Mouse (Mus musculus) stomach, embryonic 14.5 days (tissue): ENCODE data around the gene Cldn6. TPM values are rescaled to one million over a fixed set of nuclear protein-coding genes. Genes with fewer than 3 reads are reported as not detected.

Experiments
- ATAC-seq: fragments of 200-750 bp; cut with Nextera tagmentation; 2 replicates; pipeline ENCODE4 v1.8.0; 2017; ENCODE audit warnings: low read depth, moderate TSS enrichment; ENCODE audit not compliant: insufficient number of reproducible peaks, insufficient read depth, low FRiP score
- H3K27ac ChIP-seq: fragments of 300-500 bp; sonication (generic); 2 replicates; pipeline ENCODE4 v1.5.1; 2014; ENCODE audit warnings: mild to moderate bottlenecking, low read length, moderate library complexity, mixed read lengths
- H3K27me3 ChIP-seq: fragments of 300-500 bp; sonication (generic); 2 replicates; pipeline ENCODE4 v1.6.1; 2014; ENCODE audit warnings: low read length, control low read depth, mixed read lengths; ENCODE audit not compliant: control insufficient read depth, insufficient read depth
- H3K36me3 ChIP-seq: fragments of 300-500 bp; sonication (generic); 2 replicates; pipeline ENCODE4 v1.6.1; 2014; ENCODE audit warnings: mild to moderate bottlenecking, control low read depth, low read length, moderate library complexity, mixed read lengths; ENCODE audit not compliant: control insufficient read depth, insufficient read depth
- H3K4me1 ChIP-seq: fragments of 300-500 bp; sonication (generic); 2 replicates; pipeline ENCODE4 v1.6.1; 2014; ENCODE audit warnings: low read length, control low read depth, mixed read lengths; ENCODE audit not compliant: control insufficient read depth, insufficient read depth
- H3K4me2 ChIP-seq: fragments of 300-500 bp; sonication (generic); replicated peaks from 2 replicates; pipeline ENCODE4 v1.6.1; 2014; ENCODE audit warnings: low read depth, low read length, control low read depth
- H3K4me3 ChIP-seq: fragments of 300-500 bp; sonication (generic); 2 replicates; pipeline ENCODE4 v1.5.1; 2014; ENCODE audit warnings: low read depth, low read length, control low read depth
- H3K9ac ChIP-seq: fragments of 300-500 bp; sonication (generic); replicated peaks from 2 replicates; pipeline ENCODE4 v1.6.1; 2014; ENCODE audit warnings: low read depth, mild to moderate bottlenecking, control low read depth, low read length, moderate library complexity, mixed read lengths
- H3K9me3 ChIP-seq: fragments of 300-500 bp; sonication (generic); 2 replicates; pipeline ENCODE4 v1.6.1; 2016; ENCODE audit warnings: low read depth, low read length, control low read depth; ENCODE audit not compliant: control insufficient read depth
- WGBS: fragments of 180-500 bp; shearing (Covaris S2); extraction: QIAGEN DNeasy Blood & Tissue Kit; methylation state at CpG from one replicate; pipeline ENCODE4 v1.1.7; 2014; 5-methylcytosine and 5-hydroxymethylcytosine counted together
- polyA plus RNA-seq: library from polyadenylated mRNA; unstranded; fragments of >200 nt; fragmentation: Nextera tagmentation; extraction: Ambion mirVana; gene quantifications from 2 replicates; pipeline ENCODE4 v1.2.1, GENCODE M21; 2014

The Cldn6 gene
- 149 and 158 TPM in 2 replicates for polyA plus RNA-seq

DNA sequence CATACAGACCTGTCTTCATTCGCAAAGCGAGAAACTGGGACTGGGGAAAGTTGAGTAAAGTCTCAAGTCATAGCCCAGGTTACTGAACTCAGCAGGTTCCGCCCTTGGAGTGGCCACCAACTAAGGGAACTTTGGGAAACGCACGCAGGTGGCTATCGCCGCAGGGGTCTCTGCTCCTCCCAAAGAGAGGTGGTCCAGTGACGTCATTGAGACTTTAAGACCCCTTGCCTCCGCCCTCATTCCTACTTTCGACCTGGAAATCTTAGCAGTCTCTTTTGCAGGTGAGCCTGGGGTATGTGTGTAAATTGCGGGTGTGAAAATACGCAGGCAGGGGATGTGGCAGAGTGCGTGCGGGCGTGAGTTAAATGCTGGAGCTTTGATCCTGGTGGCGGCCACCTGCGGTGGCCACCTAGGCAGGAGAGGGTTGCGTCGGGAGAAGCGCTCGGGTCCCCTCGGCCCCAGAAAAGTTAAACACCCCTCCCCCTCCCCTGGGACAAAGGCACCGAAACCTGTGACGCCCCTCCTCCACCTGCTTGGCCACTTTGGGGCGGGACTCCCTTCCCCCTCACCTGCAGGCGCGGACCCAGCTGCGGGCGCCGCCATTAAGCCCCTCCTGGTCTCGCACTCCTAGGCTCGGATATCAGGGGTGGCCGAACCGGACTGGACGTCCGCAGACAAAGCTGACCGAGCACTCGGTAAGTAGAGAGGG is at the start of gene Cldn6:
Cldn6 (plus strand) TSS at position 123 of the 709 bp plus-strand sequence.
- no peaks in the 10 kb centered on the region for H3K9me3 ChIP-seq
- no peak; the same call in 1 of the 2 replicates for ATAC-seq
- peak within 1 kb of the TSS; percentile 26 for H3K4me3 ChIP-seq
- peaks cover 29% of the 10 kb centered on the region for H3K4me1 ChIP-seq
- 1% methylated on average over 38 of the region's 38 CpGs for WGBS
- peak within 1 kb of the TSS; percentile 52; the same call in 1 of the 2 replicates for H3K27ac ChIP-seq
- peak within 1 kb of the TSS; percentile 25 for H3K9ac ChIP-seq
- H3K36me3 ChIP-seq = no peaks in the 10 kb centered on the region; the same call in 1 of the 2 replicates
- H3K27me3 ChIP-seq = peaks cover 22% of the 10 kb centered on the region
- peak within 1 kb of the TSS; percentile 29 for H3K4me2 ChIP-seq

DNA sequence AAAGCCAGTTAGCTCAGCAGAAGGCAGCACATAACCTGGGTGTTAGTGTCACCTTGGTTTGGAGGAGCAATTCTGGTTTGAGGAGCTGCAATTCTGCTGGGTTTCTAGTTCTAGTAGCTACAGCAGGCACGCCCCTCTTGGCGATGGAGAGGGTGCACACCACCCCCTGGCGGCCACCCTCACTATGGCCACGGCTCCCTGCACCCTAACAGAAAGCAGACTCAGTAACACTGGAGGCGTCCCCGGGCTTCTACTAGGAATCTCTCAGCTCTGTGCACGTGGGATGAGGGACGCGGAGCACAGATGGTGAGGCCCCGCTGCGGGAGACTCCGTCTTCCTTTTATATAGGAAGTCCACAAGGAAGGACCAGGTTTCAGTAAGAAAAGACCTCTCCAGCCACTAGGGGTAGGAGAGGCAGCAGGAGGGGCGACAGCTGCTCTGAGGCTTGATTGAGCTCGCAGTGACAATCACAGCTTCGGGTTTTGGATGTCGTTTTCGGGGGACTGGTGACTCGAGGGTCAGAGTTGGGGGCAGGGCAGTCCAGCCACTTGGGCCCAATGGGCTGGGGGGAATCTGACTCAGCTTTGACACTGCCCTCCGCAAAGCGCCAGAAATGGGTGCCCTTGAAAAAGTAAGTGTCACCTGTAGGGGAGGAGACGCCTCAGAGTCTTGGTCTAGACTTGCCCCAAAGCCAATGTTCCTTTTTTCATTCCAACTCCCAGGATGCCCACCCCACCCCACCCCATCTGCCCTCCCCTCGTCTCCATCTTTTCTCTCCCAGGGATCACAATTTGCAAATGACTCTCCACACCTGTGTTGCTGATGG is 48.6 kb upstream of the Cldn6 start:
- peak overlapping the region; percentile 13; the same call in 1 of the 2 replicates for H3K4me3 ChIP-seq
- 15% methylated on average over 22 of the region's 22 CpGs for WGBS
- no peaks in the 10 kb centered on the region for H3K4me1 ChIP-seq
- H3K27ac ChIP-seq = no peak overlapping the region
- peak; percentile 88 for ATAC-seq
- H3K36me3 ChIP-seq = no peaks in the 10 kb centered on the region
- no peaks in the 10 kb centered on the region for H3K27me3 ChIP-seq
- H3K9me3 ChIP-seq = no peaks in the 10 kb centered on the region
- no peak overlapping the region for H3K9ac ChIP-seq
- peak overlapping the region; percentile 43 for H3K4me2 ChIP-seq

DNA sequence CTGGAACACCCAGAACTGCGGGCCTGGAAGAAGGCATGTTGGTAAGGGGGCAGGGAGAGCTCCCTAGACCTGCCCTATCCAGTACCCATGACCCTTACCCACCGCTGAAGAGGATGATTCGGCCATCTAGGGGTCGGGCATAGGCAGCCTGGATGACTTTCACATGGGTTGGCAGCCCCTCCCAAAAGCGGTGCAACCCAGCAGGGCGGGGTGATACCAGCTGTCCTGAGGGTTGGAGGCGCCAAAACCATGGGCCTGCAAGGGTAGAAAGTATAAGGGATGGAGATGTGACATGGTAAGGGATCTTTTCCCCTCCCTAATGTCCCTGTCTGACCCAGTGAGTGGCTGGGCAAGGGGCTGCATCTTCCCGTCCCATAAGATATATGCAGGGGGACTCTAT is 47.8 kb upstream of the Cldn6 start:
- no peaks in the 10 kb centered on the region for H3K27me3 ChIP-seq
- no peaks in the 10 kb centered on the region for H3K36me3 ChIP-seq
- H3K4me2 ChIP-seq = no peak overlapping the region
- H3K27ac ChIP-seq = no peak overlapping the region
- 85% methylated on average over 8 of the region's 8 CpGs for WGBS
- no peaks in the 10 kb centered on the region for H3K9me3 ChIP-seq
- H3K9ac ChIP-seq = no peak overlapping the region
- ATAC-seq = no peak
- H3K4me3 ChIP-seq = no peak overlapping the region
- H3K4me1 ChIP-seq = no peaks in the 10 kb centered on the region

DNA sequence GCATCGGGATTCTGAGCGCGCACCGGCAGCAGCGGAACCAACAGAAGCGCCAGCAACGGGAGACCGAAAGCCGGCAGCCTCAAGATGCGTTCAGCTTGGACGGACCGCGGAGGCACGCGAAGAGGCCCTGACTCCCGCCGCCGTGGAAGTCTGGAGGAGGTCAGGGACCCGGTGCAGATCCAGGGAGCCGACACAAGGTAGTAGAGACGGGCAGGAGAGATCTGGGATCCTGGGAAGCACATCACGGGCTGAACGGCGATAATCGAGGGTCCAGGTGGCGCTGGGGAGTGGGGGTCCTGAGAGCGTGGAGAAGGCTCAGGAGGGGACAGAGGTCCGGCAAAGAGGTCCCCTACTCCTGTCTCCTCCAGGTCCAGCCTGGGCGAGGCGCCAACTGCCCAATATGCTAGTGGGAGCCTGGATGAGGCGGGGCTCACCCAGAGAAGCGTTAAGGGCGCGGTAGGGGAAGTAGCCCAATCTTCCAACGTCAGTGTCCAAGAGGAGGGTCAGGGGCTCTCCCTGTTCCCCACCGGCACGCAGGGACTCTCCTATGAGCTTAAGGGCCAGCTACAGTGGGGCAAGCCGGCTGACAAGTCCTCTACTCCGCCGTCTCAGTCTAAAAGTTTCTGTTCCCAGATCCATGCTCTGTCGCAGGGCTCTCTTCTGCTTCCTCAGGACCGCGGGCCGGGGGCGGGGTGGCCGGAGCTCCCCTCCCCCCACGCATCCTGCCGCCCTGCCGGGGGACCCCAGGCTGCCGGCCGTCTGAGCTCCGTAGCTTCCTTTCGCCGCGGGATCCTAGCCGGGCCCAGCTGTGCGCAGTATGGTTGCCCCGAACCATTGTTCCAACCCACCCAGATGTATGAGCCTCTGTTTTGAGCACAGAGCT is 34.2 kb upstream of the Cldn6 start, which contains the start of gene Mmp25:
Mmp25 (minus strand) TSS at position 665 of the 883 bp plus-strand sequence.
- Histone ChIP-seq H3K4me2 (peak within 1 kb of the TSS; percentile 89), H3K9me3 (no peaks in the 10 kb centered on the region), H3K36me3 (no peaks in the 10 kb centered on the region), H3K9ac (peak within 1 kb of the TSS; percentile 30), H3K27ac (no peak within 1 kb of the TSS), H3K4me1 (no peaks in the 10 kb centered on the region), H3K4me3 (peak within 1 kb of the TSS; percentile 40), H3K27me3 (no peaks in the 10 kb centered on the region)
- under 1% methylated on average over 58 of the region's 58 CpGs for WGBS
- peak; percentile 38; the same call in 1 of the 2 replicates for ATAC-seq

DNA sequence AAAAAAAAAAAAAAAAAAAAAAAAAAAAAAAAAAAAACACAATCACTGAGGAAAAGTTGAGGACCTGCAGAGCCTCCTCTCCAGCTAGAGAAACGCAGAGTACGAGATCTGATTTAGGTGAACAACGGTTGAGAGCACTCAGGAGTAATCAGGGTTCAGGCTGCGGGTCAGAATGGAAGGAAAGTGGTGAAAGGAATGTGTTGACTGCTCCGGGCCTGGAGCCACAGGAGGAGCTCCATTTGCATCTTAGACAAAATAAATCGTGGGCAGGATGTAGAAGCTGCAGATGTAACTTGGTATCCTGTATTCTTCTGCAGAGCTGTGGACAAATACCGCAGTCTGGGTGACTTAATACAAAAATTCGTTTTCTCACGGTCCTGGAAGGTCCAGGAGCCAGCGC is 33.2 kb upstream of the Cldn6 start:
- Histone ChIP-seq H3K36me3 (no peaks in the 10 kb centered on the region), H3K4me2 (no peak overlapping the region), H3K9ac (no peak overlapping the region), H3K27me3 (no peaks in the 10 kb centered on the region), H3K27ac (no peak overlapping the region), H3K4me1 (no peaks in the 10 kb centered on the region), H3K4me3 (no peak overlapping the region), H3K9me3 (no peaks in the 10 kb centered on the region)
- 40% methylated on average over 10 of the region's 10 CpGs for WGBS
- ATAC-seq = no peak

DNA sequence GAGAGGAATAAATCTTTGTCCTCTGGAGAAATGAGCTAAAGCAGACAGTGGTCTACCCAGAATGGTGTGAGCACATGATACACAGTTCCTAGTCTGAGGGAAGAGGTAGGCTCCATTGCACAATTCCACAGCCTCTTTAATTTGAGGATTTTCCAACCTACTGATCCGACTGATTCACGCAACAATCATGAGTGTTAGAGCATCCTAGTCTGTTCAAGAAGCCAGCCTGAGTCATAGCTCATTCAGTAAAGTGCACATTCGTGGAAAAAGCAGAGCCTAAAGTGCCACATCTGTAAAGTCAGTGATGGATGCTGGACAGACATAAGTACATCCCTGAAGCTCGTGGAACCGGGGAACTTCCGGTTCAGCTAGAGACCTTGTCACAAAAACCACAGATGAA is 27.7 kb upstream of the Cldn6 start:
- Histone ChIP-seq H3K9me3 (no peaks in the 10 kb centered on the region), H3K27me3 (no peaks in the 10 kb centered on the region), H3K36me3 (no peaks in the 10 kb centered on the region), H3K4me1 (no peaks in the 10 kb centered on the region), H3K9ac (no peak overlapping the region), H3K27ac (no peak overlapping the region), H3K4me2 (no peak overlapping the region), H3K4me3 (no peak overlapping the region)
- ATAC-seq = no peak
- 72% methylated on average over 6 of the region's 6 CpGs for WGBS

DNA sequence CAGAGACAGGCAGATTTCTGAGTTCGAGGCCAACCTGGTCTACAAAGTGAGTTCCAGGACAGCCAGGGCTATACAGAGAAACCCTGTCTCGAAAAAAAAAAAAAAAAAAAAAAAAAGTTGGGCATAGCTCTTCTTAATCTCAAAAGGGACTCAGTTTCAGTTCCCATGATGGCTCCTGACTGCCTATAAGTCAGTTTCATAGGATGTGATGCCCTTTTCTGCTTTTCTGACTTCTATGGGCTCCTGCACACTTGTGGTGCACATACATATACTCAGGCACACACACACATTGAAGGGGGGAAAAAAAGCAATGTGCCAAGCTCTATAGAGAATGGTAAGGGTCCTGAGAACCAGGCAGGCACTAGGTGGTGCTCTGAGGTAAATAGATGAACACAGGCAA is 25.7 kb upstream of the Cldn6 start:
- no peak overlapping the region for H3K27ac ChIP-seq
- WGBS = 85% methylated on average over 1 of the region's 2 CpGs
- H3K9me3 ChIP-seq = no peaks in the 10 kb centered on the region
- no peaks in the 10 kb centered on the region for H3K27me3 ChIP-seq
- no peak overlapping the region for H3K4me3 ChIP-seq
- no peak overlapping the region for H3K9ac ChIP-seq
- H3K4me2 ChIP-seq = no peak overlapping the region
- no peaks in the 10 kb centered on the region for H3K4me1 ChIP-seq
- no peaks in the 10 kb centered on the region for H3K36me3 ChIP-seq
- ATAC-seq = no peak

DNA sequence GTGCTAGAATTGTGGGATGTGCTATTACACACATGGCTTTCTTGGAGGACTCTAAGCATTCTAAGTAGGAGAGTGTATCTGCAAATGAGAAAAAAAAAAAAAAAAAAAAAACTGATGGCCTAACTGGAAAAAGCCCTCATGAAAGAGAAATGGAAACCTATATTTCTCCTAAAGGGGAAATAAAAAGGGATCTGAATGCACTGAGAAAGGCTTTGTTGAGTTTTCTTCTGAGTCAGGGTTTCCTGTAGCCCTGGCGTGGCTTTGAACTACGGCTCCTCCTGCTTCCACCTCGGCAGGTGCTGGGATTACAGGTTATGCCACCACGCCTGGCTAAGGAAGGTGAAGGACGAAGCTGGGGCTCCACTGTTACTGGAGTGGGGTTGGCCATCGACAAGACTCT is 25.0 kb upstream of the Cldn6 start:
- H3K27me3 ChIP-seq = no peaks in the 10 kb centered on the region
- no peak overlapping the region for H3K4me3 ChIP-seq
- no peak overlapping the region for H3K9ac ChIP-seq
- H3K27ac ChIP-seq = no peak overlapping the region
- no peaks in the 10 kb centered on the region for H3K36me3 ChIP-seq
- ATAC-seq = no peak
- H3K4me2 ChIP-seq = no peak overlapping the region
- no peaks in the 10 kb centered on the region for H3K9me3 ChIP-seq
- H3K4me1 ChIP-seq = no peaks in the 10 kb centered on the region
- 48% methylated on average over 6 of the region's 6 CpGs for WGBS
